Mouse (Mus musculus): ENCODE data around the gene Hdac7. TPM values are rescaled to one million over a fixed set of nuclear protein-coding genes. Genes with fewer than 3 reads are reported as not detected.

The Hdac7 gene
- polyA plus RNA-seq, 1 experiment from 2014 or later: 5.3 TPM

DNA sequence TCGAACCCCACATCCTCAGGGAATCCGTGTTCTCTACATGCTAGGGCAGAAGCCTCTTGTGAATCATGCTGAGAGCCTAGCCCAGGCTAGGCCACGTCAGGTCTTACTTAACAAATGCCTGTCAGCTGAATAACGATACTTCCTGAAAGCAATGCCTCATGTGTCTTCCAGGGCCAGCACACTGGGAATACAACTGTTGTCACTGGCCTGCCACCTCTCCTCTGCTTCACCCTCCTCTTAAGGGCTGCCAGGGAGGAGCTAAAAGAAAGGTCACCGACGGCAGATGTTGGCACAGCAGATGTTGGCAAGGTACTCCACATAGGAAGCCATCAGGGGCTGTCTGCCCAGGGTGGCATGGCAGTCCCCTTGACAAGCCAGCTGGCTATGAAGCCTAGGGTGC is 20.3 kb downstream of the Hdac7 start:
- Histone ChIP-seq H3K27me3 (ENCODE audit: insufficient read depth, low read length) (no peaks in the 10 kb centered on the region), H3K4me3 (ENCODE audit: low read depth, low read length) (no peak overlapping the region), H3K4me2 (ENCODE audit: low read depth, low read length) (no peak overlapping the region), H3K27ac (ENCODE audit: low read depth) (no peak overlapping the region), H3K4me1 (ENCODE audit: insufficient read depth) (peaks cover 34% of the 10 kb centered on the region), H3K9ac (replicated peaks) (no peak overlapping the region), H3K9me3 (ENCODE audit: low read length) (no peaks in the 10 kb centered on the region), H3K36me3 (replicated peaks; ENCODE audit: insufficient read depth, low read length) (no peaks in the 10 kb centered on the region)
- DNase-seq (no peak), ATAC-seq (no peak)
- TF ChIP-seq EP300 (IDR thresholded peaks at IDR 0.05; ENCODE audit: low read depth) (no peak), CTCF (IDR thresholded peaks at IDR 0.05; ENCODE audit: low read depth) (no peak)
- 63% methylated on average over 6 of the region's 6 CpGs for WGBS (ENCODE audit: insufficient replicate concordance)

DNA sequence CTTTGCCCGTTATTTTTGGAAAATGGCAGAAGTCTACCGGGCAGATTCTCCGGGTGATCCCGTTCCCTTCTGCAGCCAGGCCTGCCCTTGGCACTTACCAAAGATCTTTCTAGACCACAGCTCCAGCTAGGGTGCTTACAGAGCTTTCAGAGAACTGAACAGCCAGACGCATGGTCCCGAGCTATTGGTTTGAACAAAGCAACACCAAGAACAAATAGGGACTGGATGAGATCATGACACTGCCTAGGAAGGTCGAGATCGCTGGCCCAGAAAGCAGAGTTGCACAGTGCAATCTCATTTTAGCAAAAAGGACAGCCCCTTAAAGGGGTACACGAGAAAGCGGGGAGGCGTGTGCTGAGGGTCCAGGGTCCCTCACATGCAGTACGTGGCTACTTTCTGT is 20.8 kb downstream of the Hdac7 start:
- H3K27me3 ChIP-seq (ENCODE audit: insufficient read depth, low read length): no peaks in the 10 kb centered on the region
- H3K27ac ChIP-seq (ENCODE audit: low read depth): no peak overlapping the region
- ATAC-seq (no peak), DNase-seq (no peak)
- 72% methylated on average over 12 of the region's 12 CpGs for WGBS (ENCODE audit: insufficient replicate concordance)
- H3K4me3 ChIP-seq (ENCODE audit: low read depth, low read length): no peak overlapping the region
- no peaks in the 10 kb centered on the region for H3K9me3 ChIP-seq (ENCODE audit: low read length)
- TF ChIP-seq EP300 (IDR thresholded peaks at IDR 0.05; ENCODE audit: low read depth) (no peak), CTCF (IDR thresholded peaks at IDR 0.05; ENCODE audit: low read depth) (no peak)
- H3K9ac ChIP-seq (replicated peaks): no peak overlapping the region
- H3K4me2 ChIP-seq (ENCODE audit: low read depth, low read length): no peak overlapping the region
- H3K4me1 ChIP-seq (ENCODE audit: insufficient read depth): peaks cover 30% of the 10 kb centered on the region
- no peaks in the 10 kb centered on the region for H3K36me3 ChIP-seq (replicated peaks; ENCODE audit: insufficient read depth, low read length)

DNA sequence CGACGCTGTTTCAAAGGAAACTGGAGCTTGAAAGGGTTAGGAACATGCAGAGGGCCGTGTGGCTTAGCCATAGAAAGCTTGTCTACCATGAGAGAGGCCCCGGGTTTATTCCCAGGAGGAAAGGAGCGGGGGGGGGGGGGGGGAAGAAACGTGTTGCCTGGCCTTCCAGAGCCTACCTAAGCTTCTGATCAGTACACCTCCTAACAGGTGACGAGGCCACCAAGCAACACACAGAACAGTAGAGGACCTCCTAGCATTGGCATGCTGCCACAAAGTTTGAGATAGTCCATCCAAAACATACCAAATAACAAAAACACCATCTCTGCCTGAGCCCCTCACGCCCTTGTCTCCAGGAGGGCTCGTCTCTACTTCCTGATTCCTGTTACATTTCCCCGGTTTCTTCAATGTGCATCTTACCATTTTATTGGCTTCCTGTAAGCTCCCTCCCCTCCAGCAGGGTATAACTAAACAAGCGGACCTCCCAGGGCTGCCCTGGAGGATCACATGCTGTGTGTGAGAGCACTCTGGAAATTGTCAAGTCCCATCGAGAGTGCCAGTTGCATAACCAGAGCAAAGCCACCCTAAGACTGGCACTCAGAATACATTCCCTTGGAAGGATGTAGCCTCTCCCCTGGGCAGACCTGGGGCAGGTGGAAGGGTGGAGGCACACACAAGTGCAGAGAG is 21.6 kb downstream of the Hdac7 start:
- peak overlapping the region; percentile 62 for H3K27ac ChIP-seq (ENCODE audit: low read depth)
- no peaks in the 10 kb centered on the region for H3K9me3 ChIP-seq (ENCODE audit: low read length)
- H3K4me2 ChIP-seq (ENCODE audit: low read depth, low read length): no peak overlapping the region
- ATAC-seq: no peak
- H3K27me3 ChIP-seq (ENCODE audit: insufficient read depth, low read length): no peaks in the 10 kb centered on the region
- H3K4me1 ChIP-seq (ENCODE audit: insufficient read depth): peaks cover 32% of the 10 kb centered on the region
- H3K4me3 ChIP-seq (ENCODE audit: low read depth, low read length): no peak overlapping the region
- 40% methylated on average over 10 of the region's 12 CpGs for WGBS (ENCODE audit: insufficient replicate concordance)
- H3K9ac ChIP-seq (replicated peaks): no peak overlapping the region
- TF ChIP-seq CTCF (IDR thresholded peaks at IDR 0.05; ENCODE audit: low read depth) (no peak), EP300 (IDR thresholded peaks at IDR 0.05; ENCODE audit: low read depth) (no peak)
- DNase-seq: no peak
- no peaks in the 10 kb centered on the region for H3K36me3 ChIP-seq (replicated peaks; ENCODE audit: insufficient read depth, low read length)

DNA sequence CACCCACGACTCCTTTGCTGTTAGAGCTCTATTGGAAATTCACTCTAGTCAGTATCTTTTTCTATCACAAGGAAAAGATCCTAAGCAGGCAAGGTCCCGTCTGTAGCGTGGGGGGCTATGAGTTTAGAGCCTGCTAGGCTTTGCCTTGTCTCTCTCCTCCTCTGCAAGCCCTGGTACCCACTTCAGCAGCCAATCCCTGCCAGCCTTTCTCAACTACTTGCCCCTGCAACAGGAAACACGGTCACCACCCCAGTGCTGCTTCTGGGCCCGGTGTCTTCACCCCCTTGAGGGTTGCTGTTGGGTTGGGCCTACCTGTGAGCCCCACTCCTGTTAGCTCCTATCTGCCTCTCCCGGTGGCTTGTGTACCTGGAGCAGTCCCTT is 22.3 kb downstream of the Hdac7 start:
- Histone ChIP-seq H3K36me3 (replicated peaks; ENCODE audit: insufficient read depth, low read length) (no peaks in the 10 kb centered on the region), H3K27me3 (ENCODE audit: insufficient read depth, low read length) (no peaks in the 10 kb centered on the region), H3K4me2 (ENCODE audit: low read depth, low read length) (peak overlapping the region; percentile 42), H3K9ac (replicated peaks) (no peak overlapping the region), H3K27ac (ENCODE audit: low read depth) (peak overlapping the region; percentile 62), H3K9me3 (ENCODE audit: low read length) (no peaks in the 10 kb centered on the region), H3K4me1 (ENCODE audit: insufficient read depth) (peaks cover 32% of the 10 kb centered on the region), H3K4me3 (ENCODE audit: low read depth, low read length) (no peak overlapping the region)
- DNase-seq (no peak), ATAC-seq (no peak)
- 38% methylated on average over 6 of the region's 6 CpGs for WGBS (ENCODE audit: insufficient replicate concordance)
- TF ChIP-seq EP300 (IDR thresholded peaks at IDR 0.05; ENCODE audit: low read depth) (no peak), CTCF (IDR thresholded peaks at IDR 0.05; ENCODE audit: low read depth) (no peak)

DNA sequence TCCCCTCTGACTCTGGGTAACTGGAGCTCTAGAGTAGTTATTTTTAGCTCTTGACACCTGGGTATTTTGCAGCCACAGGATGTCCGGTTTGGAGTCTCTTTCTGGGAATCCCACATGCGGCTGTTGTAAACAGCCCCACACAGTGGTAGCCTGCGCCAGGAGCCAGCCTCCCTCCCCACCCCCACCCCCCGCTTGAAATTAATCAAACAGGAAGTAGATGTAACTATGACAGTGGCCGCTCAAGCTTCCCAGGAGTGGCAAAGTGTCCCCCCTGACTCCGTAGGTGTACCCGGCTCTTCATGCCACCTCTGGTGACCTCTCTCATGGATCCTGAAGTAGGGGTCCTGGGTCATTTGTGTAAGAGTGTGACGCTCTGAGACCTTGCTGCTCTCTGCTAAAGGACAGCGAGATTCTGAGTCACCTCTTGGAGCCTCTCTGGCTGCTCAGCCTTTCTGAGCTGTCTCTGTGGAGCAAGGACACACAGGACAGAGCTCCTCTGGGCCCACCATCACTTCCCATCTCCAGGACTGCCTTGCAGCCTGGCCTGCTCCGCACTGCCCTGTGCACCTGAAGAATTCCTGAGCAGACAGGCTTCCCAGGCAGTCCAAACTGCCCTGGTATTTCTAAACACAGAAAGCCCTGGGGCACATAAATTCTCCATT is 22.9 kb downstream of the Hdac7 start:
- peak overlapping the region; percentile 42 for H3K4me2 ChIP-seq (ENCODE audit: low read depth, low read length)
- peak overlapping the region; percentile 62 for H3K27ac ChIP-seq (ENCODE audit: low read depth)
- WGBS (ENCODE audit: insufficient replicate concordance): 26% methylated on average over 10 of the region's 10 CpGs
- TF ChIP-seq CTCF (IDR thresholded peaks at IDR 0.05; ENCODE audit: low read depth): peak; percentile 36
- TF ChIP-seq EP300 (IDR thresholded peaks at IDR 0.05; ENCODE audit: low read depth): 0 out of 2 replicates have a peak, but pooled peaks have one; percentile 16
- peaks cover 32% of the 10 kb centered on the region for H3K4me1 ChIP-seq (ENCODE audit: insufficient read depth)
- no peak overlapping the region for H3K4me3 ChIP-seq (ENCODE audit: low read depth, low read length)
- H3K9me3 ChIP-seq (ENCODE audit: low read length): no peaks in the 10 kb centered on the region
- 0 out of 2 replicates have a peak overlapping the region, but pooled peaks have one; percentile 22 for H3K9ac ChIP-seq (replicated peaks)
- DNase-seq: peak; percentile 67
- no peaks in the 10 kb centered on the region for H3K36me3 ChIP-seq (replicated peaks; ENCODE audit: insufficient read depth, low read length)
- peak; percentile 53 for ATAC-seq
- no peaks in the 10 kb centered on the region for H3K27me3 ChIP-seq (ENCODE audit: insufficient read depth, low read length)

DNA sequence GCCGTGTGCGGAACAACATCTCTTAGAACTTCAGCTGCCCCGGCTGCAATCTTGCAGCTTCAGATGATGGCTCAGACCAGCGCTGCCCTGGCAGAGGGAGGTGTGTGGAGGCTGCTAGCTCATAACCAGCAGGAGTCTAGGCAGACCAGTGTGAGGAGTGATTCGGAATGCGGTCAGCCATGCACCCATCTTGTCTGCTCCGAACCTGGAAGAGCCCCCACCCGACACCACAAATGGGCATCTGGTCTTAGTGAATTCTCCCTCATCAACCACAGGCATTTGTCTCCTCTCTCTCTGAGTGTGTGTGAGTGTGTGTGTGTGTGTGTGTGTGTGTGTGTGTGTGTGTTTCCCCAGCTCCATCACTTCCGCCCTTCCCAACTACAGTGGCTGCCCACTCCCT is 24.4 kb downstream of the Hdac7 start:
- 92% methylated on average over 9 of the region's 9 CpGs for WGBS (ENCODE audit: insufficient replicate concordance)
- Histone ChIP-seq H3K4me1 (ENCODE audit: insufficient read depth) (peaks cover 20% of the 10 kb centered on the region), H3K4me2 (ENCODE audit: low read depth, low read length) (no peak overlapping the region), H3K9me3 (ENCODE audit: low read length) (no peaks in the 10 kb centered on the region), H3K27me3 (ENCODE audit: insufficient read depth, low read length) (no peaks in the 10 kb centered on the region), H3K9ac (replicated peaks) (no peak overlapping the region), H3K27ac (ENCODE audit: low read depth) (no peak overlapping the region), H3K4me3 (ENCODE audit: low read depth, low read length) (no peak overlapping the region), H3K36me3 (replicated peaks; ENCODE audit: insufficient read depth, low read length) (no peaks in the 10 kb centered on the region)
- DNase-seq (no peak), ATAC-seq (no peak)
- TF ChIP-seq EP300 (IDR thresholded peaks at IDR 0.05; ENCODE audit: low read depth) (no peak), CTCF (IDR thresholded peaks at IDR 0.05; ENCODE audit: low read depth) (no peak)

Data from liver, postnatal 0 days (tissue).